Mouse (Mus musculus): ENCODE measurements at regions not wholly inside any gene's neighbourhood (a gene's known extent, or its start where the extent isn't known, plus 50 kb on each side); places are given as distances from the start of the nearest gene placed in this dataset.

DNA sequence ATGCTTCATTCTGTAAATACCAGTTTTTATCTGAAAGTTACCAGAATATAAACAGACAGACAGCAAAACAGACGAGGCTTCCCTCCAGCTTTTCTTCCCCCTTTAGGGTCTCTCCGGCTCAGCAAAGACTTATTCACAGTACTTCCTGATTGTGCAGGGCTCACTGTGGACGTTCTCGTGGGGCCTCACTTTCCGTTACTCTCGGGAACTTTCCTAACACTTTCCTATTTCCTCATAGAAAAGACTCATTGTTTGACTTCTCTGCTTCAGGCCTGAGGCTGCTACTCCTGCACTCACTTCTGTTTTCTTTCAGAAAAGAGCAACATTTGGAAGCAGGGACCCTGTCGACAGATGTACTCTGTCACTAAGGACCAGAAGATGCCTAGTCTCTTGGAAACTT is 197.4 kb downstream of the Tgfb2 start:
- TF ChIP-seq CTCF (IDR thresholded peaks at IDR 0.05; ENCODE audit: insufficient read depth, low read length) (no peak), POLR2A (IDR thresholded peaks at IDR 0.05; ENCODE audit: borderline replicate concordance, extremely low read depth, low read depth, low read length) (no peak)

Measured in lung, adult 2 months (tissue).